Mouse (Mus musculus) G1E (cell line): ENCODE results near the gene Shld1. TPM values are rescaled to one million over a fixed set of nuclear protein-coding genes. Genes with fewer than 3 reads are reported as not detected.

Experiments used
- ATAC-seq: 2 replicates; pipeline ENCODE4 v1.8.0; 2016; ENCODE audit warnings: mild to moderate bottlenecking; ENCODE audit not compliant: insufficient number of reproducible peaks, poor library complexity, low FRiP score, severe bottlenecking; ENCODE audit errors: extremely low read depth
- DNase-seq: peaks from one replicate; pipeline ENCODE4 v3.0.0; 2012; ENCODE audit warnings: low spot score
- H3K27me3 ChIP-seq: 2 replicates; pipeline ENCODE4 v1.6.1; 2012; ENCODE audit warnings: mild to moderate bottlenecking, low read length, inconsistent platforms; ENCODE audit not compliant: insufficient read depth
- H3K36me3 ChIP-seq: replicated peaks from 2 replicates; pipeline ENCODE3; 2012; ENCODE audit warnings: mild to moderate bottlenecking, inconsistent platforms
- H3K4me1 ChIP-seq: 2 replicates; pipeline ENCODE4 v1.6.1; 2012; ENCODE audit warnings: low read depth, low read length, inconsistent platforms, mixed read lengths; ENCODE audit not compliant: insufficient read depth
- H3K4me3 ChIP-seq: 2 replicates; pipeline ENCODE4 v1.5.1; 2012; ENCODE audit warnings: low read depth, mild to moderate bottlenecking, inconsistent platforms, low read length, moderate library complexity, mixed read lengths
- H3K9me3 ChIP-seq: replicated peaks from 2 replicates; pipeline ENCODE4 v1.6.1; 2012; ENCODE audit warnings: inconsistent platforms
- CTCF ChIP-seq: IDR thresholded peaks from 2 replicates; pipeline ENCODE4 v1.5.1; 2012; ENCODE audit warnings: low read depth, low read length, inconsistent platforms, mixed read lengths
- GATA1 ChIP-seq: IDR thresholded peaks from 2 replicates; pipeline ENCODE4 v1.6.1; 2012; ENCODE audit warnings: borderline replicate concordance, low read length, inconsistent platforms, mixed read lengths
- GATA2 ChIP-seq: IDR thresholded peaks from 2 replicates; pipeline ENCODE4 v1.6.1; 2012; ENCODE audit warnings: low read depth, low read length, inconsistent platforms, borderline replicate concordance
- POLR2AphosphoS5 ChIP-seq: IDR thresholded peaks from 2 replicates; pipeline ENCODE4 v1.6.1; 2012; ENCODE audit warnings: low read depth, low read length, inconsistent platforms; ENCODE audit not compliant: insufficient replicate concordance
- TAL1 ChIP-seq: conservative IDR thresholded peaks from 2 replicates; pipeline ENCODE4 v1.6.1; 2012; ENCODE audit warnings: low read depth, low read length, inconsistent platforms, mixed read lengths
- polyA plus RNA-seq: library from polyadenylated mRNA; stranded (reverse); fragments of >175 nt; gene quantifications from 2 replicates; pipeline ENCODE4 v1.2.3, GENCODE M21; 2012
- total RNA-seq, 2 experiments: library from RNA; stranded (forward) in 1 of 2; stranded (reverse) in 1 of 2; fragments of 200-1000 nt in 1 of 2; fragments of >200 nt in 1 of 2; fragmentation: Nextera tagmentation in 1 of 2; gene quantifications; 2 replicates each; pipeline ENCODE4 v1.2.3; 2014 to 2017

Shld1 gene
- total and polyA plus RNA-seq, 3 experiments: 2.7 to 15.0 (median 5.2) TPM

DNA sequence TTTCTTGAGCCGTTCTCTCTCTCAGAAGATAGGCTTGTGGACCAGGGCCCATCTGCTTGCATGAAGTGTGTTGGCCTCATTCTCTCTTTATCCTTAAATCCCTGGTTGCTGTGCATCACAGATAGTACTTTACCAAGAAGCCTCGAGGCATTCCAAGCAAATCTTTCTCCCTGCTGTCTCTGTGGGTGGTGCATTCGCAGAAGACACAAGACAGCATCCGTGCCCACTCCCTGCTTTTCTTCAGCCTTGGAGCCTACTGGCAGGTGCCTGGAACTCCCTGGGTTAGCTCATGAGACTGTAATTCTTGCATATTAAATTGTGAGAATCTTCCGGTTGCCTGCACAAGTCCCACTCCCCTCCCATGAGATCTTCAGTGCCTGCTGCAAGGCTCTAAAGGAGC is 71.2 kb downstream of the Shld1 start:
- no peaks in the 10 kb centered on the region for H3K36me3 ChIP-seq
- H3K4me3 ChIP-seq: no peak overlapping the region
- TF ChIP-seq GATA2: no peak
- TF ChIP-seq TAL1: no peak
- no peak for TF ChIP-seq CTCF
- no peak for TF ChIP-seq GATA1
- H3K9me3 ChIP-seq: no peaks in the 10 kb centered on the region
- ATAC-seq: no peak
- H3K4me1 ChIP-seq: no peaks in the 10 kb centered on the region
- no peak for DNase-seq
- peaks cover 6% of the 10 kb centered on the region for H3K27me3 ChIP-seq

DNA sequence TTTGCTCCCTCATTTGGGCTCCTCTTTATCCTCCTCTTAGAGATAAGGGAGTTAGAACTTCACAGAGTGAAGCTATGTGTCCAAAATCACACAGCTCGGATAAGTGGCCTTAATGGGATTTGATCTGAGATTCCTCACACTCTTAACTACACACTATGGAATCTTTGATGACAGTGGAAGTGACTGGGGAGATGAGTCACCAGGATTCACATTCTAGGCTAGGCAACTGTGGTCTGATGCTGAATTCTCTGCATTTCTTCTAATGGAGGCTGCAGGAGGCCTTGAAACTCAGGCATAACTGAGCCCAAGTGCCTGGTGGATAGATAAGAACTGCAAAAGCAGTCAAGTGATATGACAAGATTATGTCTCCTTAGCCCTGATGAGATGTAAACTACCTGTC is 84.1 kb downstream of the Shld1 start:
- ATAC-seq: no peak
- H3K9me3 ChIP-seq: no peaks in the 10 kb centered on the region
- no peaks in the 10 kb centered on the region for H3K36me3 ChIP-seq
- TF ChIP-seq POLR2AphosphoS5 (no peak), TAL1 (no peak), GATA1 (no peak), GATA2 (no peak), CTCF (no peak)
- H3K4me3 ChIP-seq: no peak overlapping the region
- no peaks in the 10 kb centered on the region; the same call in 1 of the 2 replicates for H3K27me3 ChIP-seq
- H3K4me1 ChIP-seq: no peaks in the 10 kb centered on the region
- no peak for DNase-seq

DNA sequence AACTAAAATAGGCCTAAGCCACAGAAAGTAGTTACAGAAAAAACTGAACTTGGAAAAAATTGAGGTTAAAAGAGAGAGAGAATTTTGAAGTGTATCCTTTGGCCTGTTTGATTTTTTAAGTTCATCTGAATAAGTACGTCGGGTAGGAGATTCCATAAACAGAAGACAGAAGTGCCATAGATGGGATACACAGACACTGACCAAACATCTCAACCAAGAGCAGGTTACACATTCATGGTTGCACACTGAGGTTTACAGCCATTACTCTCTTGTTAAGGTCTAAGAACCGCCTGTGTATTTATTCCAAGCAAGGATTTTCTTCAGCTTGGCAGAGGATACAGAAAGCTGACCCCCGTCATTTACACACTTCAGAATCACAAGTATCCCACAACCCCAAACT is 94.2 kb downstream of the Shld1 start, which contains the start of gene Chgb:
Gene Chgb, plus strand, starts transcription at position 301 of the 400 bp plus-strand sequence.
- TF ChIP-seq POLR2AphosphoS5: no peak
- no peak for TF ChIP-seq GATA1
- H3K4me1 ChIP-seq: peaks cover 4% of the 10 kb centered on the region; the same call in 1 of the 2 replicates
- H3K9me3 ChIP-seq: no peaks in the 10 kb centered on the region
- DNase-seq (no peak), ATAC-seq (no peak)
- H3K4me3 ChIP-seq: peak within 1 kb of the TSS; percentile 35; the same call in 1 of the 2 replicates
- peaks cover 8% of the 10 kb centered on the region; the same call in 1 of the 2 replicates for H3K27me3 ChIP-seq
- no peaks in the 10 kb centered on the region for H3K36me3 ChIP-seq

DNA sequence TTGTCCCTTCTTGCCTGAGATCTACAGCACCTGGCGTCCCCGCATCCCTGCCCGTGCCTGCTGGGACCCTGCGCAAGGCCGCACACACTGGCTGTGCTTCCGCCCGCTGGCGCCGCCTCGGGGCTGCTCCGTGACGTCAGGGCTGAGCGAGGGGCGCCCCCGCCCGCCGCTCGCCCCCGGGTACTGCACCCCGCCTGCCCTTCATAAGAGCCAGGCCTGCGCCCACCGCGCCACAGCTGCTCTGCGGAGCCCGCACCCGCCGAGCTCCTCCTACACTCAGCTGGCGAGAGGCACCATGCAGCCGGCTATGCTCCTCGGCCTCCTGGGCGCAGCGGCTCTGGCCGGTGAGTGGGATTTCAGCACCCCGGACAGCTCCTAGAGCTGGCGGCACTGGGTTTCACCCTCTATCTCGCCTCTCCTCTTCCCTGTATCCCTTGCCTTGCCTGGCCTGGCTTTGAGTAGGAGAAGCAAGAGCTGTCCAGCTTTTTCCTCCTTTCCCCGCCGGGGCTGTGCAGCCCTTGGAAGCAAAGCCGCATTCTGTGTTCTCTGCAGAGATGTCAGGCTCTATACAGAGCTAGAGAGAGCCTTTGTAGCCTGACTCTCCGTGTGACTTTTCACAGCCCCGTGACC is 94.8 kb downstream of the Shld1 start:
- TF ChIP-seq TAL1 (no peak), POLR2AphosphoS5 (no peak), GATA1 (no peak)
- ATAC-seq (peak; percentile 71), DNase-seq (peak; percentile 51)
- H3K9me3 ChIP-seq: no peaks in the 10 kb centered on the region
- peaks cover 8% of the 10 kb centered on the region; the same call in 1 of the 2 replicates for H3K27me3 ChIP-seq
- no peaks in the 10 kb centered on the region for H3K36me3 ChIP-seq
- peak overlapping the region; percentile 35; the same call in 1 of the 2 replicates for H3K4me3 ChIP-seq
- H3K4me1 ChIP-seq: peaks cover 4% of the 10 kb centered on the region; the same call in 1 of the 2 replicates

DNA sequence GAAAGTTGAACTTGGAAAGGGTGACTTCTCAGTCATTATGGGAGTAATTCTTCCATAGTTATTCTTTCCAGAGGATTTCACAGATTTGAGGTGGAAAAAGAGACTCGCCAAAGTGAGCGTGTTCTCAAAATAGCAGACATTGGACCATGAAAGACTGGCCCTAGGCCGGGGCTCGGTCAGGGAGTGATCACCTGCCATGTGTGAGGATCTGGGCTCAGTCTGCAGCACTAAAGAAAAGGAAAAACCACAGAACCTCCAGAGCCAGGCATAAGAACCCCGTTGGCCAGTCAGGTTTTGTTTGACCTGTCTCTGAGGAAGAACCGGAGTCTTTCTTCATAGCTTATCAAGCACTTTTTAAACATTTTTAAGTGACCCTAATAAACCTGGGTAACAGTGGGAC is 97.3 kb downstream of the Shld1 start:
- H3K4me3 ChIP-seq: no peak overlapping the region
- H3K9me3 ChIP-seq: no peaks in the 10 kb centered on the region
- no peak for DNase-seq
- H3K36me3 ChIP-seq: no peaks in the 10 kb centered on the region
- H3K4me1 ChIP-seq: peaks cover 4% of the 10 kb centered on the region; the same call in 1 of the 2 replicates
- H3K27me3 ChIP-seq: peaks cover 8% of the 10 kb centered on the region; the same call in 1 of the 2 replicates
- no peak for TF ChIP-seq POLR2AphosphoS5
- TF ChIP-seq CTCF: no peak
- TF ChIP-seq GATA1: no peak
- no peak for TF ChIP-seq GATA2
- ATAC-seq: no peak

DNA sequence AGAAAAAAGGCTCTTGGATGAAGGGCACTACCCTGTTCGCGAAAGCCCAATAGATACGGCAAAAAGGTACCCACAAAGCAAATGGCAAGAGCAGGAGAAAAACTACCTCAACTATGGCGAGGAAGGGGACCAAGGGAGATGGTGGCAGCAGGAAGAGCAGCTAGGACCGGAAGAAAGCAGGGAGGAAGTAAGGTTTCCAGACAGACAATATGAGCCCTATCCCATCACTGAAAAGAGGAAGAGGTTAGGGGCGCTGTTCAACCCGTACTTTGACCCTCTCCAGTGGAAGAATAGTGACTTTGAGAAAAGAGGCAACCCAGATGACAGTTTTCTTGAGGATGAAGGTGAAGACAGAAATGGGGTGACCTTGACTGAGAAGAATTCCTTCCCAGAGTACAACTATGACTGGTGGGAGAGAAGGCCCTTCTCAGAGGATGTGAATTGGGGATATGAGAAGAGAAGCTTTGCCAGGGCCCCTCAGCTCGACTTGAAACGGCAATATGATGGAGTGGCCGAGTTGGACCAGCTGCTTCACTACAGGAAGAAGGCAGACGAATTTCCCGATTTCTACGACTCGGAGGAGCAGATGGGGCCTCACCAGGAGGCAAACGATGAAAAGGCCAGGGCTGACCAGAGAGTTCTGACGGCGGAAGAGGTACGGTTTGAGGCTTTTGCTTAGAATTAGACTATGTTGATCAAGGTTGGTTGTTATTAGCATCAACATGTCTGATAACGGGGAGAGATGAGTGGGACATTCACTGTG is 106.9 kb downstream of the Shld1 start:
- DNase-seq: no peak
- no peak for ATAC-seq
- no peak overlapping the region for H3K4me3 ChIP-seq
- peaks cover 13% of the 10 kb centered on the region for H3K27me3 ChIP-seq
- no peak for TF ChIP-seq TAL1
- no peak for TF ChIP-seq CTCF
- TF ChIP-seq GATA1: no peak
- TF ChIP-seq POLR2AphosphoS5: no peak
- TF ChIP-seq GATA2: no peak
- no peaks in the 10 kb centered on the region for H3K9me3 ChIP-seq
- no peaks in the 10 kb centered on the region for H3K4me1 ChIP-seq
- no peaks in the 10 kb centered on the region for H3K36me3 ChIP-seq
